Mouse (Mus musculus): Measurements from ENCODE around the gene Rgl1. TPM values are rescaled to one million over a fixed set of nuclear protein-coding genes. Genes with fewer than 3 reads are reported as not detected.
A peak's percentile ranks its signal among the peaks of the same experiment; 100 is the strongest.
"Not testable (repeated sequence)": the region's sequence is repeated elsewhere in the genome, so short reads cannot be mapped to it uniquely, and the experiment has no call there.

Rgl1 gene
- total RNA-seq, 4 experiments from 2014 or later = 30.2 to 37.8 (median 35.0) TPM

DNA sequence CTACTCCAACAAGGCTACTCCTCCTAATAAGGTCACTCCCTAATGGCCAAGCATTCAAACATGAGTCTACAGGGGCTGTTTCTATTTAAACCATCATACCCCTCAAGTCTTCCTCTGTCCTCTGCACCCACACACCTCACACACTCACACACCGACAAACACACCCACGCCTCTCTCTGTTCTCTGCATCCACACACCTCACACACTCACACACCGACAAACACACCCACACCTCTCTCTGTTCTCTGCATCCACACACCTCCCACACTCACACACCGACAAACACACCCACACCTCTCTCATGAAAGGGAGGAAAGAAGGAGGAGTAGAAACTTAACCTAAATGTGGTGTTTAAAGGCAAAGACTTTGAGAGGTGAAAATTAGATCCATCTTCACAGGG lies 106.2 kb downstream of the Rgl1 start:
- DNase-seq (ENCODE audit: low spot score) = no peak

GRCm38 (mm10) chr1:152656601-152657000 lies 109.5 kb downstream of the Rgl1 start:
- DNase-seq (ENCODE audit: low spot score) = no peak

DNA sequence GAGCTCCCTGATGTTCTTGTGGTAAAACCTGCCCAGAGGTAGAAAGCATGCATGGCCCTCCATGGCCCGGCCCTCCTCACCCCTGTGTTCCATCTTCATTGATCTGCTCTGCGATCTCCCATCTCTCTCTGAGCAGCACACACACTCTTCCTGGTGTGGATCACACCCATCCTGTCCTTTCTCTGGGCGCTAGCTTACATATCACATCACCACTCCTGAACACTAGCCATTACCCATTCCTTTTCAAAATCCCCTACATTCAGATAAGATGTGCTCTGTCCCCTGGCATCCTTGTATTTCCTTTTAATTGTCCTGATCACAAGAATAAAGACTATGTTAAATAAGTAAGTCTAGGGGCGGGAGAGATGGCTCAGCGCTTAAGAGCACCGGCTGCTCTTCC lies 111.3 kb downstream of the Rgl1 start:
- DNase-seq (ENCODE audit: low spot score) = no peak

- DNase-seq (ENCODE audit: low spot score) = no peak
Observed at GRCm38 (mm10) chr1:152651495-152651874, 114.7 kb downstream of the Rgl1 start.

GRCm38 (mm10) chr1:152650856-152651494 lies 115.2 kb downstream of the Rgl1 start:
- DNase-seq (ENCODE audit: low spot score) = no peak

- no peak for DNase-seq (ENCODE audit: low spot score)
Observed at GRCm38 (mm10) chr1:152648052-152648451, 118.1 kb downstream of the Rgl1 start.

DNA sequence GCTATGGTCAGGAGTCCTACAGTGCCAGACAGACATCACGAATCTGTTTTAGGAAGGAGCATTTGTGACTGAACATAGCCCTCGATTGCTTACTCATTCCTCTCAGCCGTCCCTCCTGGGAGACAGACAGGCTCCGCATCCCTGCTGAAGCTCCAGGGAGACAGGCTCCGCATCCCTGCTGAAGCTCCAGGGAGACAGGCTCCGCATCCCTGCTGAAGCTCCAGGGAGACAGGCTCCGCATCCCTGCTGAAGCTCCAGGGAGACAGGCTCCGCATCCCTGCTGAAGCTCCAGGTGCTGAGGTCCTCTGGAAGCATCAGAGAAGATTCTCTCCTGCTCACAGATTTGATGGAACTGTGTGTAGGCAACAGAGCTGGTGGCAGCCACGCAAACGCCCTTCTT lies 123.9 kb downstream of the Rgl1 start:
- not testable (repeated sequence) for DNase-seq (ENCODE audit: low spot score)

- DNase-seq (ENCODE audit: low spot score) = peak; percentile 85
Observed at GRCm38 (mm10) chr1:152640195-152640981, 125.8 kb downstream of the Rgl1 start.

- DNase-seq (ENCODE audit: low spot score) = no peak
Observed at GRCm38 (mm10) chr1:152639344-152639743, 126.8 kb downstream of the Rgl1 start.

DNA sequence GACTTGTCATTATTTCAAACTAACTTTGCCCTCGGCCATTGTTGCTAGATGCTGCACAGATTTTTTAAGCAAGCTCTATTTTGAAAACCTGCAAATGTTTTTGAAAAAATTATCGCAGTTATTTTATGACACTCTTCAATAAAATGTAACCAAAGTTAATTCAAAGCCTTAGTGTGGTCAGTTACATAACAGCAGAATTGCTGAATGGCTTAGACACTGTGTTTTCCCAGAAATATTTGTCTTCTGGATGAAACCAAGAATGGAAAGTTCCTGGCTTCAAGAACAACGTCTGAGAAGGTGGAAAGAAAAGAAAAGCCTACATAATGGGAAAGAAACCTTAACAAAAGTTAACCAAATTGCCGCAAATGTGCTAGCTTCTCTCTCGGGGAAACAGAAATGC lies 131.5 kb downstream of the Rgl1 start:
- DNase-seq (ENCODE audit: low spot score) = no peak

DNA sequence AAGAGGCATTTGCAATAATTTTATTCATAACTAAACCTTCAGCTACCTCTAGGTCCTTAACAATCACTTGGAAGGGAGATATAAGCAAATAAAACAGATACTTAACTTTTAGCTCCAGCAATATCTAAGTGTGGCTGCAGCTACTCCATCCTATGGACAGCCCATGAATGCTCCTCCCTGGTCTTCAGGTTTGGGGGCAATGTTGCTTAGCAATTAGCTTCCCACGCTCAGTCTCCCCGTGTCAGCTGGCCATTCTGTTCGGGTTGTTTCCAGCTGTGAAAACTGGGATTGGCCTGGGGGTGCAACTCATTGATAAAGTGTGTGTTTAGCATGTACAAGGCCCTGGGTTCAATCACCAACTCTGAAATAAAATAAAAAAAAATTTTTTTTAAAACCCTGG lies 136.4 kb downstream of the Rgl1 start:
- no peak for DNase-seq (ENCODE audit: low spot score)

- no peak for DNase-seq (ENCODE audit: low spot score)
Observed at GRCm38 (mm10) chr1:152625651-152626050, 140.5 kb downstream of the Rgl1 start.

DNA sequence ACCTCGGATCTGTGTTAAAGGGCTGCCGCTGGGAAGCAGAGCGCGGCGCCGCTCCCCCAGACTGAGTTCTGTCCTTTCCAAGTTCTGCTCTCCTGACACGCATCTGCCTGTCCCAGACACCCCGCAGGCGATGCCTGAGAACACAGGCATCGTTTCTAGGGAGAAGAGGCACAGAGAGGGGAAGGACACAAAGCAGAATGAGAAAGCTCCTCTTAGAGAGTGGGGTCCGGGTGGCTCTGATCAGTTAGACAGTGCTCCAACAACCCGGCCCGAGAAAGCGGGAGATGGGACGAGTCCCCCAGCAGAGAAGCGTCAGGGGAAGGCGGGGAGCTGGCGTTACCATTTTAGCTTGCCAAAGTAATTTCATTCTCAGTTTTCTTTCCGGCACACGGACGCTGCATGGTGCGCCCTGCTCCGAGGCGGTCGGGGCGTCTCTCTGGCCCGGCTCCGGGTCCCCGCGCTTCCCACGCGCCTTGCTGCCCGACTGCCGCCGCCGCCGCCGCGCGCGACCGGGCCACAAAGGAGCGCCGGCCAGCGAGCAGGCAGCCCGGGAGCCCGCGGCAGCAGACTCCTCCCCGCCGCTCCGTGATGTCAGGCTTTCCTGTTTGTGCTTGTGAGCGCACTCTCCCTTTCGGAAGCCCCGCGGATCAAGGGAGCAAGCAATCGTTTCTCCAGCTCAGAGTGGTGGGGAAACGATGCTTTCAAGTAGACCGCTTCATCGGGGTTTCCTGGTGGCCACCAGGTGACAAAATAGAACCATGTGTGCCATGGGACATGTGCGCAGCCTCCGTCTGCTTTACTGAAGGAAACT lies 141.3 kb downstream of the Rgl1 start:
- peak; percentile 85 for DNase-seq (ENCODE audit: low spot score)

DNA sequence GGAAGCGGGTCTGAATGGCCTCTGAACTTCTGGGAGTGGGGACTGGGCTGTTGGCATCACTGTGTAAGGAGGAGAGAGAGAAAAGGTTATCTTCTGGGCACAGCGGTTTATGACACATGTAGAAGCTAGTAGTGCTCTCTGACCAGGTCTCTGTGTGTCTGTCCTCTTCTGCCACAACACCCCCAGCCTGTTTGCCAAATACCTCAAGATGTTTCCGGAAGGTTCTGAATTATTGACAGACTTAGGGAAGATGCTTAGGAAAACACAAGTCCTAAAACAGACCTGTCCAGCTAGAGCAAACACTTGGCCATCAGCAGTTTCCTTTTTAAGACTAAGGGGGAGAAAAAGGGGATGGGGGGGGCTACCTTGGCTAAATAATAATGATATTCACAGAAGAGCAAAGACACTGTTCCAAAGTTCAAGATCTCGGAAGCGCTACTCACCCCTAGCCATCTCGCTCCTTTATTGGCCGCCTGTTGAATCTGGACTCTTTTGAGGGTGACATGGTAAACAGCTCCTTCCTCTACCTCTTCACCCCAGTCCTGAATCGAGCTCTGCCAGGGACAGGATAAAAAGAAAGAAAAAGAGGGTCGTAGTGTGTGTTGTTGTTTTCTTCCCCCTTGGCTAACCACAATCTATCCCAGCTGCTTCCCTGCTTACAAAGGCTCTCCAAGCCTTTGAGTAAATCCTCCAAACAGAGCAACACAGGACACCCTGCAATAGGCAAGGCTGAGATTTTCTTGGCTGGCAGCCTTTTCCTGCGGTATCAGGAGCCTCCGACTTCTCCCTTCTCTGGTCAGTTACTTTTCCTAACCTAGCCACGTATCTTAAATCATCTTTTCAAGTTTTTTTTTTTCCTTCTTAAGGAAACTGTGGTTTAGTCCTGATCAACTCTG lies 142.5 kb downstream of the Rgl1 start:
- no peak for DNase-seq (ENCODE audit: low spot score)

DNA sequence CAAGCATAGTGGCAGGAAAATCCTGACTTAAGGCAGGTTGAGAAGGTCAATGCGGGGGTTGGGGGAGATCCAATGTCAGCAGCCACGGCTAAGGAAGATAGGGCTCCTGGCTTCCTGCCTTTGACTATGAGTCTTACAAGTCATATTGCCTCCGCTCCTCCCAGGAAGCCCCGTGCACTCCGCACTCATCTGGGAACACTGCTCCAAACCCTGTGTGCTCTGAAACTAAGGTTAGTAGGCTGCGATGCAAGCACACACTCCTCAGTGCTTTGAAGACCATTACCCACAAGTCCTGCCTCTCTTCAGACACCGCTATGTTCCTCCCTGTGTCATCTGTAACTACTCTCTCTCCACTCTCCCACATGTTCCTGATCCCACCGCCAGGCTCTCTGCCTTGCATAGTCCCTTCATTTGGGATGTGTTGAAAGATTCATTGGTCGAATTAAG lies 143.4 kb downstream of the Rgl1 start:
- peak; percentile 68 for DNase-seq (ENCODE audit: low spot score)

- no peak for DNase-seq (ENCODE audit: low spot score)
Observed at GRCm38 (mm10) chr1:152621624-152622023, 144.5 kb downstream of the Rgl1 start.

DNA sequence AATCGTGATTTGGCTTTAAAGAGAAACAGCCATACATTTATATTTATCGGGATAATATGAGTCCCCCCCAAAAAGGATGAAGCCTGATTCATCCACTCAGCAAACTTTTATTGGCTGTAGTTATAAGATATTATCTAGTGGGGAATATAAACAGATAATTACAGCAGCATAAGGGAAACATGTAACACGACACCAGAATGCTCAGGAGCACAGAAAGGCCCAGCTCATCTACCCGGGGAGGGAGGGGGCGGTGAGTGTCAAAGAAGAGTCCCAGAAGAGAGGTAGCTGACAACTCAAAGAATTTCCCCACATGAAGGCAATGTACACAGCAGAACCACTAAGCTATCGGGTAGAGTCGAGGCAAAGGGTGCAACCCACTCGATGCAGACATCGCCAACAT lies 146.8 kb downstream of the Rgl1 start:
- DNase-seq (ENCODE audit: low spot score) = no peak

DNA sequence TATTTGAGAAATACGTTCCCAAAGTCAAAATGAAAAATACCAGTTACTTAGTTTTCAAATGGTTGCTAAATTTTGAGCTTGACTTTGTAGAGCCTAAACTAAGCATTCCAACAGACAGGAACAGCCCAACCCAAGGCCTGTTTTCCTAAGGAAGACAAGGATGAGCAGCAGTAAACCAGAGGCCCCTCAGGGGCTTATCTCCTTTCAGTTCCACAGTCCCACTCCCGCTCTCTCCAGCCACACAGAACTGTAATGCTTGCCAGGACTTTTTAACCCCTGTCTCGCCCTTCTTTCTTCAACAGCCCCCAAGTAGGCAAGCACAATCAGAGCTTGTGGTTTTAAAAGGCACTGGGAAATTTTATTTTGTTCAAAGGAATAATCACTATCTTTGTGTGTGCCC lies 147.3 kb downstream of the Rgl1 start:
- DNase-seq (ENCODE audit: low spot score) = no peak

DNA sequence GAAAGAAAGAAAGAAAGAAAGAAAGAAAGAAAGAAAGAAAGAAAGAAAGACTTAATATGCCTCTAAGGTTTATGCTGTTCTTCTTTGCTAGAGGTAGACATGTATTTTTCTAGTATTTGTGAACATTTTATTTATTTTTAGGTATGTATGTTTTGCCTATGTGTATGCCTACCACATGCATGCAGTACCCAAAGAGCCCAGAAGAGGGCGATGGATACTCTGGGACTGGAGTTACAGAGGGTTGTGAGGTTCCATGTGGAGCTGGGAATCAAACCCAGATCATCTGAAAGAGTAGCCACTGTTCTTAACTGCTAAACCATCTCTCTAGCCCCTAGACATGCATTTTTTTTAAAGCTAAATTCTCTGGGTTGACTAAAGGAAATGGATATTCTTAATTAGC lies 147.8 kb downstream of the Rgl1 start:
- no peak for DNase-seq (ENCODE audit: low spot score)

- no peak for DNase-seq (ENCODE audit: low spot score)
Observed at GRCm38 (mm10) chr1:152617745-152618342, 148.3 kb downstream of the Rgl1 start.

DNA sequence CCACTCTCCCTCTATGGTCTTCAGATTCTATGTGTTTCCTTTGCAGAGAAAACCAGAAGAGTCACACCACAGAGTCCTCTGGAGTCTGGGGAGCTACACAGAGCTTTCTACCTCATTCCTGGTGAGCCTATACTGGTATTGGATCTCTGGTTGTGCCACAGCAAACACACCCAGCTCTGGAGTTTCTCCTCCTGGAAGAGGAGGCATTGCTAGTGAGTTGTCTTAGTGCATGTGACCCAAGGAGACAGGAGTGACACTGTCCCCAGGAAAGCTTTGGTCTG lies 149.4 kb downstream of the Rgl1 start:
- no peak for DNase-seq (ENCODE audit: low spot score)
